Mouse (Mus musculus): ENCODE results near the gene Dll4. TPM values are rescaled to one million over a fixed set of nuclear protein-coding genes. Genes with fewer than 3 reads are reported as not detected.

Gene Dll4
- polyA plus RNA-seq, 1 experiment from 2014 or later: 22.7 TPM

- Histone ChIP-seq H3K4me1 (ENCODE audit: insufficient read depth, low read depth, low read length) (peaks cover 23% of the 10 kb centered on the region; the same call in 1 of the 2 replicates), H3K36me3 (ENCODE audit: insufficient read depth, low read length) (no peaks in the 10 kb centered on the region), H3K9me3 (ENCODE audit: low read length) (no peaks in the 10 kb centered on the region), H3K9ac (replicated peaks; ENCODE audit: low read depth) (no peak overlapping the region), H3K4me2 (replicated peaks; ENCODE audit: low read depth, low read length) (peak overlapping the region; percentile 93), H3K27me3 (replicated peaks; ENCODE audit: insufficient read depth, low read length) (peaks cover 8% of the 10 kb centered on the region; the same call in 1 of the 2 replicates), H3K27ac (ENCODE audit: low read length) (no peak overlapping the region), H3K4me3 (ENCODE audit: low read depth, low read length) (peak overlapping the region; percentile 59; the same call in 1 of the 2 replicates)
- WGBS: 17% methylated on average over 5 of the region's 5 CpGs
- TF ChIP-seq CTCF (IDR thresholded peaks at IDR 0.05) (no peak), EP300 (IDR thresholded peaks at IDR 0.05) (no peak)
- DNase-seq (ENCODE audit: low spot score) (no peak), ATAC-seq (no peak)
Observed at GRCm38 (mm10) chr2:119328546-119328945, 3.0 kb downstream of the Dll4 start.

- Histone ChIP-seq H3K4me1 (ENCODE audit: insufficient read depth, low read depth, low read length) (peaks cover 20% of the 10 kb centered on the region; the same call in 1 of the 2 replicates), H3K27ac (ENCODE audit: low read length) (no peak overlapping the region), H3K4me2 (replicated peaks; ENCODE audit: low read depth, low read length) (peak overlapping the region; percentile 93), H3K36me3 (ENCODE audit: insufficient read depth, low read length) (no peaks in the 10 kb centered on the region), H3K9me3 (ENCODE audit: low read length) (no peaks in the 10 kb centered on the region), H3K27me3 (replicated peaks; ENCODE audit: insufficient read depth, low read length) (peaks cover 4% of the 10 kb centered on the region; the same call in 1 of the 2 replicates), H3K4me3 (ENCODE audit: low read depth, low read length) (peak overlapping the region; percentile 3; the same call in 1 of the 2 replicates), H3K9ac (replicated peaks; ENCODE audit: low read depth) (no peak overlapping the region)
- 31% methylated on average over 3 of the region's 3 CpGs for WGBS
- TF ChIP-seq EP300 (IDR thresholded peaks at IDR 0.05) (0 out of 2 replicates have a peak, but pooled peaks have one; percentile 9), CTCF (IDR thresholded peaks at IDR 0.05) (no peak)
- DNase-seq (ENCODE audit: low spot score) (peak; percentile 68), ATAC-seq (peak; percentile 20)
Observed at GRCm38 (mm10) chr2:119329123-119329817, 3.7 kb downstream of the Dll4 start.

GRCm38 (mm10) chr2:119330795-119331194 lies 5.2 kb downstream of the Dll4 start:
- no peak overlapping the region for H3K4me2 ChIP-seq (replicated peaks; ENCODE audit: low read depth, low read length)
- H3K36me3 ChIP-seq (ENCODE audit: insufficient read depth, low read length): no peaks in the 10 kb centered on the region
- H3K4me1 ChIP-seq (ENCODE audit: insufficient read depth, low read depth, low read length): peaks cover 10% of the 10 kb centered on the region; the same call in 1 of the 2 replicates
- no peak overlapping the region for H3K4me3 ChIP-seq (ENCODE audit: low read depth, low read length)
- no peak overlapping the region for H3K27ac ChIP-seq (ENCODE audit: low read length)
- WGBS: 87% methylated on average over 8 of the region's 8 CpGs
- no peaks in the 10 kb centered on the region for H3K9me3 ChIP-seq (ENCODE audit: low read length)
- ATAC-seq (no peak), DNase-seq (ENCODE audit: low spot score) (no peak)
- no peaks in the 10 kb centered on the region for H3K27me3 ChIP-seq (replicated peaks; ENCODE audit: insufficient read depth, low read length)
- TF ChIP-seq EP300 (IDR thresholded peaks at IDR 0.05) (no peak), CTCF (IDR thresholded peaks at IDR 0.05) (no peak)
- no peak overlapping the region for H3K9ac ChIP-seq (replicated peaks; ENCODE audit: low read depth)

GRCm38 (mm10) chr2:119332177-119332661 lies 6.6 kb downstream of the Dll4 start:
- DNase-seq (ENCODE audit: low spot score): no peak
- no peaks in the 10 kb centered on the region for H3K27me3 ChIP-seq (replicated peaks; ENCODE audit: insufficient read depth, low read length)
- peaks cover 4% of the 10 kb centered on the region for H3K4me1 ChIP-seq (ENCODE audit: insufficient read depth, low read depth, low read length)
- no peaks in the 10 kb centered on the region for H3K9me3 ChIP-seq (ENCODE audit: low read length)
- no peaks in the 10 kb centered on the region for H3K36me3 ChIP-seq (ENCODE audit: insufficient read depth, low read length)
- H3K4me2 ChIP-seq (replicated peaks; ENCODE audit: low read depth, low read length): peak overlapping the region; percentile 12; the same call in 1 of the 2 replicates
- H3K27ac ChIP-seq (ENCODE audit: low read length): no peak overlapping the region
- TF ChIP-seq CTCF (IDR thresholded peaks at IDR 0.05) (no peak), EP300 (IDR thresholded peaks at IDR 0.05) (no peak)
- WGBS: 71% methylated on average over 24 of the region's 24 CpGs
- H3K4me3 ChIP-seq (ENCODE audit: low read depth, low read length): no peak overlapping the region; the same call in 1 of the 2 replicates
- H3K9ac ChIP-seq (replicated peaks; ENCODE audit: low read depth): no peak overlapping the region
- ATAC-seq: no peak

- 0% methylated on average over 1 of the region's 1 CpGs for WGBS
- TF ChIP-seq EP300 (IDR thresholded peaks at IDR 0.05): no peak
- no peak for TF ChIP-seq CTCF (IDR thresholded peaks at IDR 0.05)
- ATAC-seq (peak; percentile 16), DNase-seq (ENCODE audit: low spot score) (peak; percentile 46)
- H3K27me3 ChIP-seq (replicated peaks; ENCODE audit: insufficient read depth, low read length): no peaks in the 10 kb centered on the region
- H3K4me1 ChIP-seq (ENCODE audit: insufficient read depth, low read depth, low read length): peaks cover 3% of the 10 kb centered on the region; the same call in 1 of the 2 replicates
- H3K4me2 ChIP-seq (replicated peaks; ENCODE audit: low read depth, low read length): peak overlapping the region; percentile 17
- no peak overlapping the region for H3K4me3 ChIP-seq (ENCODE audit: low read depth, low read length)
- no peaks in the 10 kb centered on the region for H3K36me3 ChIP-seq (ENCODE audit: insufficient read depth, low read length)
- no peaks in the 10 kb centered on the region for H3K9me3 ChIP-seq (ENCODE audit: low read length)
- H3K9ac ChIP-seq (replicated peaks; ENCODE audit: low read depth): no peak overlapping the region
- H3K27ac ChIP-seq (ENCODE audit: low read length): no peak overlapping the region
Observed at GRCm38 (mm10) chr2:119334135-119334534, 8.6 kb downstream of the Dll4 start.

- Histone ChIP-seq H3K9me3 (ENCODE audit: low read length) (no peaks in the 10 kb centered on the region), H3K4me1 (ENCODE audit: insufficient read depth, low read depth, low read length) (peaks cover under 1% of the 10 kb centered on the region; the same call in 1 of the 2 replicates), H3K4me3 (ENCODE audit: low read depth, low read length) (no peak overlapping the region), H3K27me3 (replicated peaks; ENCODE audit: insufficient read depth, low read length) (no peaks in the 10 kb centered on the region), H3K9ac (replicated peaks; ENCODE audit: low read depth) (no peak overlapping the region), H3K4me2 (replicated peaks; ENCODE audit: low read depth, low read length) (0 out of 2 replicates have a peak overlapping the region, but pooled peaks have one; percentile 17), H3K36me3 (ENCODE audit: insufficient read depth, low read length) (no peaks in the 10 kb centered on the region), H3K27ac (ENCODE audit: low read length) (no peak overlapping the region)
- 77% methylated on average over 7 of the region's 7 CpGs for WGBS
- no peak for DNase-seq (ENCODE audit: low spot score)
- no peak for ATAC-seq
- TF ChIP-seq EP300 (IDR thresholded peaks at IDR 0.05): no peak
- no peak for TF ChIP-seq CTCF (IDR thresholded peaks at IDR 0.05)
Observed at GRCm38 (mm10) chr2:119334964-119335525, 9.5 kb downstream of the Dll4 start.

All from lung, postnatal 0 days (tissue).